Mouse (Mus musculus): ENCODE measurements around the gene Dact1.

Gene Dact1

DNA sequence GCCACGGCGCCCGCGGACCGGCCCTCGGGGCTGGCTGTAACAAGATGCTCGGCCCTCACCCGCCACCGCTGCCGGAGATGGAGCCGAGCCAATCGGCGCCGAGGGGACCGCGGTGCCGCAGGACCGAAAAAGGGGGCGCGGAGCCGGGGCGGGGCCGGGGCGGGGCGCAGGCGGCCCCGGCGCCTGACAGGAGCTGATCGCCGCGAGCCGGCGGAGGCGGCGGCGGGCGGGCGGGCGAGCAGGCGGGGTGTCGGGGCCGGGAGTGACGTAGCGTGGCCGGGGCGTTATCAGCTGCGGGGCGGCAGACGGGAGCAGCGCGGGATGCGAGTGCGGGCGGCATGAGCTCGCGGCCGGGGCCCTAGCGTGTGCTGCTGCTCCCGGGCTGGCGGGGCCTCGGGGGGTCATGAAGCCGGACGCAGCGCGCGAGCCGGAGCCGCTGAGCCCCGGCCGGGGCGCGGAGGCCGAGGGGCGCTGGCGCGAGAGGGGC, at the start of gene Dact1:
TSS of gene Dact1 (plus strand) at position 304 of the 487 bp plus-strand sequence.
- DNase-seq = peak; percentile 30 to 47

DNA sequence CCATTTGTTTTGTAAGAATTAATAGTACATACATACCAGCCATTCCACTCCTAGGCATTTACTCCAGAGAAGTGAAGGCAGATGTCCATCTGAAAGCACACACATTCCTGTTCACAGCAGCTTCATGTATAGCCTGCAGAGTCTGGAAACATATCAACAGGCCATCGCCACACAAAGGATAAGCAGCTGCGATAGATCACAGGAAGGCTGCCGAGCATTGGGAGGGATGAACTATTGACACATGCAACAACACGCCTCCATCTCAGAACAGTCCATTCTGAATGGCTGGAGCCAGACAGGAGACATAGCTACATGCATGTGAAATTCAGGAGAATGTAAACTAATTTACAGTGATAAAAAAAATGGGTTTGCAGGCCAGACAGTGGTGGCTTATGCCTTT, 45.5 kb upstream of the Dact1 start:
- DNase-seq = no peak

DNA sequence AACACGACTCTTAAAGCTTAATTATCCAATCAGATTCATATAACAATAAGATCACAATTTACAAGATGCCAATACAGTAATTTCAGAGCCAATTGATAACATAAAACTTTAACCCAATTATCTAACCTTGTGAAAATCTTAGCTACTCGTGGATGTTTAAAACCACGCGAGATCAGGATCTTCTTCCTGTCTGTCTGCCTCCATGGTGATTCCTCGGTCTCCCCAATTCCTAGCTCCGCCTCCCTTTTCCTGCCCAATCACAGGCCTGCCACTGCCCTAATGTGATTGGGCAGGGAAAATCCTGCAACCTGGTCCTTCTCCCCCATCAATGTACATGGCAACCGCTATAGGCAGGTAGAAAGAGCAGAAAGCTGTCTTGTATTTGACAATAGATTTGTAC, 40.3 kb upstream of the Dact1 start:
- DNase-seq = no peak

DNA sequence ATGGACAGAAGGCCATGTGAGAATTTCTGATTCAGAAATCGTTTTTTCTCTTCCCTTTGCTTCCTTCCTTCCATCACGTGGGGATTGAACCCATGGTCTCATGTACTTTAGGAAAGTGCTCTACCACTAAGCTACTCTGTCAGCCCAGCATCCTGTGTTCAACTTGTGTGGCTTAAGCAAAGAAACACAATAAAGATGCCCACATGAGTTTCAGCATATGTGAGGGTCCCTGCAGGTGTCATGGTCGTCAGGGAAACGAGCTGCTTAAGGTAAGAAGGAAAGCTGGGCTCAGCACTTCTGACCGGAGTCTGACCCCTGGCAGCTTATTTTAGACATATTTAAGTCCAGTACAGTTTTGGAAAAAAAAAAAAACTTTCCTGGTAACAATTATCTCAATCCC, 38.6 kb upstream of the Dact1 start:
- DNase-seq = no peak

DNA sequence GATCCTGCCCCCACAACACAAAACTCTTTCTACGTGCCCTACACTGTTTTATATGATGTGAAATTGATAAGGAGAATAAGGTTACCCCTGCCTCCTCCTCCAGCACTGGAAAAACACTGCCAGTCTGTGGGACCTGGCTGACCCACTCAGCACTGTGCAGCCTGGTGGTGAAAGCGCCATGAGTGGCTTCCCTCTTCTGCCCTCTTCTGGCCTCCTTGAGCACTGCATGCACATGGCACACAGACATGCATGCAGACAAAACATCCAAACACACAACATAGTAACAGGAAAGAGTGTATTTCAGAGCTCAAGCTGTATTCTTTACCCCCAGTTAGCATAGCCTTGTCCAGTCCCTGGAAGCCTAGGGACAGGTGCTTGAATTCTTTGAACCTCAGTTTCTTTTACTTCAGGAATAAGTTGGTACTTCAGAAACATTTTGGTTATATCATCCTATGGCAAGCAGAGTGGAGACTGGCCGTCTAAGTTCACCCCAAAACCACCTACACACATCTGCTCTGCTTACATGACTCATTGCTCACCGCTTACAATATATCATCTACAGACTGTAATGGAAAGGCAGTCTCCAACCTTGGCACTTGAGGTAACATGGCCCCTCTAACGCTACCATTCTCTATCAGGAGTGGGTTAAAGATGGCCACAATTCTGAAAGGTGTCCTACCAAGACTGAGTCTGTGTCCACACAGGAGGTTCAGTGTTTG, 35.0 kb upstream of the Dact1 start:
- no peak for DNase-seq

DNA sequence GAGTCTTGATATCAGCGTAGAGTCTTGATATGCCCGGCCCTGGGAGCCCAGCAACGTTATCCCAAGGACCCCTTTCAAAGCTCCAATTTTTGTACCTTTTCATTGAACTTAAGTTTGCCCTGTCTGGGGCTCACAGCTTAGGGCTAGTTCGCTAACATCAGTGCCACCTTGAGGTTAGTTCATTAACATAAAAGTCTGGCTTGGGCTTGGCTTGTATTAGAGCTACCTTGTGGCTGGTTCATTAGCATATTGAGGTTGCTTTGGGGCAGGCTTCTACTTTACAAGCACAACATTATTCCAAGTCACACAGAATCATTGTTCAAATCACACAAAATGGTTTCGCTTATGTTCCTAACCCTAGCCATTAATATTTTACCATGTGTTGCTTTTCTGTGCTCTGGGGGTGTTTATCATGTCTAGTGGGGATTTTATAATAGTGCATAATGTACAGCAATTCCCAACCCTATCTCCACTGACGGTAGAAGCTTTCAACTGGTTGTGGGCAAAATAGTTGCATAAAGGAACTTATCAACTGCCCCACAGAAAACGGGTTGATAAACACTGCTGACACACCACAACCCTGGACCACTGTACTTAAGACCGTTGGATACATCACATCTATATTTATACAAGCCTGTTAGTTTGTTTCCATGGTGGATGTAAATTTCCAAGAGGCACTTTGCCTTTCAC, 33.6 kb upstream of the Dact1 start:
- no peak for DNase-seq

DNA sequence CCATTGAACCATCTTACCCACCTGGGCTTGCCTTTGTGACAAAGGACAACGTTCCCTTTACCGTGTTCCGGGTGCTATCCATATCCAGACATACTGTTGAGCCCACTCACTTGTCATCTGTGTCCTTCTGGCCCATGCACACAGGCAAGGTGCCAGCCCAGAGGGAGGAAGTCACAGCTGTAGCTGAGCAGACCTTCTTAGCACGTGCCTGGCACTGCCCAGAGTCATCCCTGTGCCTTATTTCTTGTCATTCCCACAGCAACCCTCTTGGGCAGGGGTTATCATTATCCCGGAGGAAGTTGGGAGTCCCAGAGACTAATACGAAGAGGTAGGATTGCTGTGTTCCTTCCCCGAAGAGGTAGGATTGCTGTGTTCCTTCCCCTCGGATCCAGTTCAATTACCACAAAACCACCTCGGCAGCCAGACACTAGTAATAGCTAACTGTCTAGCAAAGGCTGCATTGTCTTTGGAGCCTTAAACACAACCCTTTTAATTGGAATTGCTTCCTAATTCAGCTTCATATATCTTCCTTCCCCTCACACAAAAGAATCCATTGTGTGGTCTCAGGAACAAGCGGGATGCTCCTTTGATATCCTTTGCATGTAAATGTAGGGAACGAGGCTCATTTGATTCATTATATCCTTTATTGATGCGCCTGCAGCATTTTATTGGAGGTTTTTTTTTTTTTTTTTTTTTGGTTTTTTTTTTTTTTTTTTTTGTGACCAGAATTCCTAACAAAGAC, 30.0 kb upstream of the Dact1 start:
- DNase-seq = no peak

DNA sequence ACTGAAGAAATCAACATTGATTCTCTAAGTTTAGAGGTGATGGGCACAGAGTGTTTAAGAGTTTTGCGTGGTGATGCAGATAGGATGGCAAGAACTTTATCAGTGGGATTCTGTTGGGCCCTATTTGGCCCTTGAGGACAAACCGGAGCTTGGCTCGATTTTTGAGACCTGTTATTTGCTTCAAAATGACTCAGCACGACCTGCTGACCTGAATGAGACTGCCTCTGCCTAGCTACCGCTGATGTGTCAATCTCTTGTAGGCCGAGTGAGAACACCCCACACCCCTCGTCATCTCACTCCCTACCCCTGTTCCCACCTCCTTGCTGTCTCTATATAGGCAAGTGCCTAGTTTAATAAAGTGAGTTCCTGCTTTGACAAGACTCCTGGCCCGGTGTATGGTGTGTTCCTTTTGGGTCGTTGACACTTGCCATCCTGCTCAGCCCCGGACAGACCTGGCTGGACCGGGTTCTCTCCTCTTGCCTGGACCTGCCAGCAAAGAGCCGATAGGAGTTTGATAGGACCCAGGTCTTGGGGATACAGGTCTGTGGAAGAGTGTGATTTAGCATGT, 28.4 kb upstream of the Dact1 start:
- no peak for DNase-seq

DNA sequence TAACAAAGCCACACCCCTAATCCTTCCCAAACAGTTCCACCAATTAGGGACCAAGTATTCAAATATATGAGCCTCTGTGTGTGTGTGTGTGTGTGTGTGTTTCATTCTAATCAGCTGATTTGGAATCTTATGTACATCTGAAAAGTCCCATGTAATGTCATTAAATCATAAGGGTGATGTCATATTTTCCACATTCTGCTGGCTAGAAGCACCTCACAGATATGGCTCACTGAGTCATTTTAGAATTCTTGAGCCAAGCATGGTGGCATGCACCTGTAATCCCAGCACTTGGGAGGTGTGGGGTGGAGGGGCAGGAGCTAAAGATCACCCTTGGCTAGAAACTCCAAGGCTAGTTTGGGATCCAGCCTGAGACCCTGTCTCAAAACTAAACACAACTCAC, 24.3 kb upstream of the Dact1 start:
- no peak for DNase-seq

DNA sequence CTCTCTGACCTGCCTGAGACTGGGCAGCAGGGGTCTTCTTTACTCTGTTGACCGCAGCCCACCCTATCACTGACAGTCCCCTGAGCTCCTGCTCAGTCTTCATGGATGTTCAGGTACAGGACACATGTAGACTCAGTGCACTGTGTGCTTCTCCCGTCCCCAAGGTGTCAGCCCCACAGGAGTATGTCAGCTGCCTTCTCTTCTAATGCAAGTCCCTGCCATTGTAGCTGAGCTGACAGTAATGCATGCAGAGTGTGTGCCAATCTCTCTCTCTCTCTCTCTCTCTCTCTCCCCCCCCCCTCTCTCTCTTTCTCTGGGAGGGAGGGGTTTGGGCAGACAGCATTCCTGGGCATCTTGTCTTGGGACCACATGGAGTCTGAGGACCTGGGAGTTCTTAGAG, 19.2 kb upstream of the Dact1 start:
- no peak for DNase-seq

DNA sequence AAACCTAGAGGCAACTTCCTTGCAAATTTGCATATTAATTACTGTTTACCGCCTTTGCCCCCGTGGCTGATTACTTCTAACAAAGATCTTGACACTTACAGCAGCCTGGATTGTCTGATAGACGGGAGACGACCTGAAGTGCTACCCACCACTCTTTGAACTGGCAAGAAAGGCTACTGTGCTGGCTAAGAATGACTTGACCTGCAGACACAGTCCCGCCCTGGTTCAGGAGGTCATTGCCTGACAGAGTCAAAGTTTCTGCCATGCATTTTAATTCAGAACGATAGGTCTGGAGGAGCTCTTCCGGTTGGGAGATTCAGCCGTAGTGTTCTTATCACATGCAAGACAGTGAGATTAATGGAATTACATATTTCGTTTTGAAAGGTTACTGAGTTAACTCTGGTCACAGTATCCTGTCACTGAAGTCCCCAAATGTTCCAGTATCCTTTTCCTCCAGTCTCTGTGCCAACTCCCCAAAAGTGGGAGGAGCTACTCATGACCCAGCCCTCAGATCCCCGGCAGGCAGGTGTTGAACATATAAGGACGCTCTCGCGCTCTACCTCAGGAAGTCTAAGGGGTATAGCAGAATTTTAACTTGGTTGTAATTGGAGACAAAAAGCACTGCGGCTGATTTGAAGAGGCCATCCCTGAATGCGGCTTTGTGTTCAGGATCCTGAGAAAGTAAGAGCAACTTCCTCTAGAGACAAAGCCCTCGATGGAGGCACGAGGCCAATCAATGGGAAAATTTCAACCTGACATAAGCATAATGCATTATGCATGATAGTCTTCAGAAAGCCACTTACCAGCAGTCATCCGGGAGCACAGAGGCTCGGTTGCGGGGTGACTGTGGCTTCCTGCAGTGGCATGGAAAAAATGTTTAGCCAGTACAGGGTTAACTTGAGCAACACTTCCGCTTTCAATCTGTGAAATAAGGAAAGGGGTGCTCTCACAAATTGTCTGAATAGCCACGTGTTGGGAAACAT, 15.4 kb upstream of the Dact1 start:
- DNase-seq = no peak

DNA sequence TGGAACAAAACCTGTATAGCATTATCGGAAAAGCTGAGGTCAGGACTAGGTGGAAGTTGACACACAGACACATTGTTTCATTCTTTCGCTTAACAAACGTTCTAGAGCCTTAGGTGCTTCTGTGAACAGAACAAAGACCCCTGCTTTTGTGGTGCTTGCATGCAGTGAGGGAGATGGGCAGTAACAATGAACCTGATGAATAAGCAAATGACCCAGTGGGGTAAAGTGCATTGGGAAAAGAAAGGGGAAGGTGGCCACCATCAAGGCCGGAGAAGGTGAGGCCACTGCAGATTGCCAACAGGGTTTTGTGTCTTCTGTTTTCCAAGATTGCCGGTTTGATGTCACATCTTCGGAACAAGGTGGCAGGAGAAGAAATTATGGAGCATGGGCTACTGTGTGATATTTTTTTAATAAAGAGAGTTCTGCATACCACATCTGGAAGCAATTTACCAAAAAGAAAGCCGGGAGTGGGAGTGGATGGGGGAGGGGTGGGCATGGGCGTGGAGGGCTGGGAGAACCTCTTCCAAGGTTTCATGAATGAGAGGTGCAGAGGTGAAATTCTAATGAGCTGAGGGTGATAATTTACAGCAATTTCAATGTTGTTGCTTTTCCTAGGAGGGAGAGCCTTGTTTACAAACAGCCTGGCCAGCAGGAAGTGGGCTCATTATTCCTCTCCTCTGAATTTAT, 12.7 kb upstream of the Dact1 start:
- DNase-seq = no peak

DNA sequence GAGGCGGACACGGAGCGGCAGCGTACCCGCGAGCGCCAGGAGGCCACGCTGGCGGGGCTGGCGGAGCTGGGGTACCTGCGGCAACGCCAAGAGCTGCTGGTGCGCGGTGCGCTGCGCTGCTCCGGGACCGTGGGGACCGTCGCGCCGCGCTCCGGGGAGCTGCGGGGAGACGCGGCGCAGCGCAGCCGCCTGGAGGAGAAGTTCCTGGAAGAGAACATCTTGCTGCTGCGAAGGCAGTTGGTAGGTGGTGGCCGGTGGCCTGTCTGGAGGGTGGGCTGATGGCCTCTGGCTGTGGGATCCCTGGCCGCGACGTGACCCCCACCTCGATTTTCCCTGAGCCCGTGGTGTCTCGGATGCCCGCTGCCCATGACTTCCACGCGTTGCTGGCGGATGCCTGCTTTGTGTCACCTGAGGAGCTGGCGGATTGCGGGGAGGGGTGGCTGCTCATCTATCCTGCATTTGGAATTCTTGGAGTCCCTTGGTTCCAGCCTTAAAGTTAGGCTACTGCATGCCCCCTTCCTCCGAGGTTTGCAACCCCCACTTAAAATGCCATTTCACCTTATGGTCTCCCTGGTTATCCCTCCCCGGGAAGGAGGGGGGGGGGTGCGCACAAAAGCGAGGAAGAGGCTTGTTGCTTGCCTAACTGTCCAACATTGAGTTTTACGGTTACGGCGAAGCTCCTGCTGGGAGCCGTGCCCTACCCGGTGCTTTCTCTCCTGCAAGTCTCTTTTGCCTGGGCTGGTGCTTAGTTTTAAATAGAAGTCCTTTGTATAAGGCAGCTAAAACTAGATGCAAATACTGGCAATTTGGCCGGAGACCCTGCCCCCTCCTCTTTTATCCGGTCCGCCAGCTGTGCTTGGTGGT, 616 bp downstream of the Dact1 start:
- DNase-seq = no peak

DNA sequence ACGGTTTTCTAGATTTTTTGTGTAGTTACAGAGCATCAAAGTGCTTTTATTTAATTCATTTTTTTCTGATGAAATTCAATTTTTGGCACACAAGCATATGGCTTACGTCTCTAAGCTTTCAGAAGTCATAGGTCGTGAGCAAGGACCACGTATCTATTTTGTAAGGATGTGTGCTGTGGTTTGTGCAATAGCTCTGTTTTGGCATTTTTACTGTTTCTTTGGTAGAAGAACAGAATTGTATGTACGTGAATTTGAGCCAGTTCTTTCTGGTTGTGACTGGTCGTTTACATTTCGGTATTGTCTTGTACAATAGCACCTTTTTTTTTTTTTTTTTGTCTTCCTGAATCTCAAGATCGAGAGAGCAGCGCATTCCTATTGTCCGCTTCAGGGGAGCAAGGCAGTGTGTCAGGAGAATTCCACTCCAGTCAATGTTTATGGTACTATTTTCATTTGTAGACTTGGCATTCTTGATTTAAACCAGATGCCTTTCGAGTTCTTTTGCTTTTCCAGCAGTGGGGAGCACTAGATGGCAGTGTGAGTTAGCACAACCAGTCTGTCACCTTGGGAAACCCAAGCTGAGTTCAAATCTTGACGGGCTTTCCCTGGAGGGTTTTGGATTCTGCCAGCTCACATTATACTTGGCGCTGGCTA, 1.7 kb downstream of the Dact1 start:
- DNase-seq = peak; percentile 55 to 76

DNA sequence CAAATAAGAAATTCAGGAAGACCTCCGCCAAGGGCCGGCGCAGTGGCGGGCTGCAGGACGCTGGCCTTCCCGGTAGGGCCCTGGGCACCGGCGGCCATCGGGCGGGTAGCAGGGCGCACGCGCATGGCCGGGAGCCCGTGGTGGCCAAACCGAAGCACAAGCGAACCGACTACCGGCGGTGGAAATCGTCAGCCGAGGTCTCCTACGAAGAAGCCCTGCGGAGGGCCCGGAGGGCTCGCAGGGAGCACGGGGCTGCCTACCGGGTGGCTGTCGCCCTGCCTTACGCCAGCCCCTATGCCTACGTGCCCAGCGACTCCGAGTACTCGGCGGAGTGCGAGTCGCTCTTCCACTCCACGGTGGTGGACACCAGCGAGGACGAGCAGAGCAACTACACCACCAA, 8.6 kb downstream of the Dact1 start:
- no peak for DNase-seq

DNA sequence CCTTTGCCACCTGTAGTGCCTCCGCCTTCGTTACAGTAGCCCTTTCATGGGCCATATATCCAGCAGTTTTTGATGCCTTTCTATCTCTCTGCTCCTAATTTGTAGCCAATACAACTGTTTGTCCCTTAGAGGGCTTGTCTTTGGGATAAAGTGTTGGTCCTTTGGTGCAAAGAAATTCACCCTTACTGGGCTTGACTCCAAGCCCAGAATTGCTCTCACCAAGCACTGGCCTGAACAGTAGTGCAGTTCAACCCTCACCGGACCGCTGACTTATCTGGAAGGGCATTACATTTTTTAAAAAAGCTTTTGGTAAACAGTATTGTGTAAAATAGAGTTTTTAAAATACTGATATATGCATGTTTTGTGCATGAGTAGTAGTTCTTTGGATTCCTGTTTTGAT, 9.9 kb downstream of the Dact1 start:
- DNase-seq = no peak

DNA sequence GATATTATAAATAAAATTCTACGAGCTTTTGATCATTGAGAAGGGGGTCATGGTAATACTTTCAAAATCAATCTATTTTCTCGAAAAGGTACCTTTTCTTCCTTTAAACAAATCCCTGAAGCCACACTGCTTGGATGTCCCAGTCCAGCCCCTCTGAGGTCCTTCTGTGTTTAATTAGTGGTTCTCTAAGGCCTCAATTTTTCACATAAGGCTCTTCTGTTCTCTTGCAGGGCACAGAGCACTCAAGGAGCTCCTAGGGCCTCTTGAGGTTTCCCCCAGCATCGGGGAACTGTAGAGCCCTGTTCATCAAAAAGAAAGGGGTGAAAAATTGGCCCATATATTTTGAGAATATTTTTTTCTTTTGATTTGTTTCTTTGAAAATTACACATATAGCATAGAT, 23.0 kb downstream of the Dact1 start:
- no peak for DNase-seq

DNA sequence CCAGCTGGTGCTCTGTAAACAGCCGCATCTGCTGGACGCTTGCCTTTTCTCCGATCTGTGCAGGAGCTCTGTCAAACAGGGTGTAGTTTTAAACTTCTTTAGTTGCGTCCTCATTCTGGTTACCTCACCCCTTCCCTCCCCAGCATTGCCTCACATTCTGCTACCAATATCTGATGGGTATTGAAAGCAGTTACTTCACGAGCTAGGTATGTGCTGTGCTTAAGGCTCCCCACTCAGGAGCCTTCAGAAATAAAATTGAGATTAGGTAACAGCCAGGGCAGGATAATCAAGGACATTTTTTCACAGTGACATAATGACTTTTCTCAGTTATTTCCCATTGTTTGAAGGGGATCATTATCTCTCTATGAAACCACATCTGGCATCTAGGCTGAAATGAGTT, 23.9 kb downstream of the Dact1 start:
- no peak for DNase-seq

DNA sequence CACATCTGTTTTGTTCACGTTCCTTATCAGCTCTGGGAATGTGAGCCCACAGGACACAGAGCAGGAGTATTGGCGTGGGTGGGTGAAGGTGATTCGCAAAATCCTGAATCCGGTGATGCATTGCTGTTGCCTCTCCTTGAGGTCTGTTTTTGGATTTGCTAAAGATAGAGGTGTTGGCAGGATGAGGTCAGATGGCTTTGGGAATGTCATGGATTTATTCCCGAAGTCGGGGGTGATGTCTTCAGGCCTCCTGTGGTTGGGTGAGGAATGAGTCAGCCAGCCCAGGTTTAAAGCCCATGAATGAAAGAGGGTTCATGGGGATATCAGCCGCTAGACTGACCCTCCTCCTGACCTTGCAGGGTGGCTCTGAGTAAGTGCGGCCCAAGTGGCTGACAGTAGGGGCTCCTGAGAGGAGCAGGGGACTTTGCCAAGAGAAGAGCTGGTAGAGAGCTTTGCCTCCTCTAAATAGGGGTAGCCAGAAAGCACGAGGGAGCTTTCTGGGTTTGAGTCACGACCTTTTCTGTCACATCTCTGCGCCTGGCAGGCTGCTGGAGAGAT, 27.4 kb downstream of the Dact1 start:
- no peak for DNase-seq
